Mouse (Mus musculus) frontal cortex, postnatal 10 days (tissue): ENCODE data around the gene Odf3l2.

Experiments
- DNase-seq, 2 experiments: peaks; one replicate each; pipeline ENCODE4 v3.0.0; 2022; ENCODE audit warnings: low spot score in 2 of 2, mixed read lengths in 1 of 2

Gene Odf3l2

DNA sequence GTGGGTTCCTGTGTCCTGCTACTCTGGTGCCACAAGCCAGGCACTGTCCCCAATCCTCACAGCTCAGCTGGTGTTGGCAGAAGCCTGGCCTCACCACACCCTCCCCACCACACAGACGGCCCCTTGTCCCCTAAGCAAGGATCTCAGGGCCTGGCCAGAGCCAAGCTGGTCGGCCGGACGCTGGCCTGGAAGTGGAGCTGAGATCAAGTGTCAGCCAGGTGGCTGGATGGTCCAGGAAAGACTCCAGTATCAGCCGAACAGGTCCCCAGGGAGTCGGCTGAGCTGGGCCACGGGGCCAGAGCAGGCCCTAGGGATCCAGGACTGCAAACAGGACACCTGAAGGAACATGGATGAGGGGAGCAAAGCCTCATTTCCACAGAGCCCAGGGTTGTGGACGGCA, at the start of gene Odf3l2:
TSS of gene Odf3l2 (minus strand) at position 28 of the 400 bp plus-strand sequence.
- DNase-seq: no peak

DNA sequence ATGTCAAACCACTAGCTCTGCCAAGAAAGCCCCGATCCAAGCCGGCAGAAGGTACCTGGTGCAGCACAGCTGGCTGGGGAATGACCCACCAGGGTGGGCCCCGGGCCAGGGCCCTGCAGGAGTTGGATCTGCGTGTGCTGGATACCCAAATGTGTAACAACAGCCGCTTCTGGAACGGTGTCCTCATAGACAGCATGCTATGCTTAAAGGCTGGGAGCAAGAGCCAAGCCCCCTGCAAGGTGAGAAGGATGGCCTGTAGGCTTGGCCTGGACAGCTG, 48.8 kb upstream of the Odf3l2 start:
- no peak for DNase-seq

DNA sequence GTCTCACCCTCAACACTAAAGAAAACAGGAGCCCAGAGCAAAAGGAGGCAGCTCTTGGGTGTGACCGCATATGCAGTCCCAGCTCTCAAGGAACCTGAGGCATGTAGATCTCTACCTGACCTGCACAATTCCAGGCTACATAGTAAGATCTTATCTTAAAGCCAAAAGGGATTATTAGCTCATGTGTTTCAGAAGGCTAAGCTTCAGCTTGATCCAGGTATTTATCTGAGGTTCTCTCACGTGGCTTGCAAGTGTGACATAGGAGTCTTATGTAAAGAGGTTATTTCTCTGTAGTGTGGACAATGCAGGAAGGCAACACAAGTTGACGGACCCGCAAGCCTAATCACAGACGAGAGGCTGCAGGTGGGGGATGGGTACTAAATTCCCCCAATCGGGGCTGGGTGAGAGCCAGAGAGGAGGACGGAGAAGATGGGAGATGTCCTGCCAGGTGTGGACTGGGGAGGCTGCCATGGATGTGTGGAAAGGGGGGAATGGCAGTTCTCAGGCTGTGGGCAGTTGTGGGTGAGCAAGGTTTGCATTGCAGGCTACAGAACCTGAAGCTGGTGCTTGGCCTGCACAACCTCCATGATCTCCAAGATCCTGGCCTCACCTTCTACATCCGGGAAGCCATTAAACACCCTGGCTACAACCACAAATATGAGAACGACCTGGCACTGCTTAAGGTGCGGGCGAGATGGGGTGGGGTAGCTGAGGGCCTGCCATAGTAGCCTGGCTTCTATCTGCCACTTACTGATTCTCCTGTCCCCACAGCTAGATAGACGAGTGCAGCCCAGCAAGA, 48.2 kb upstream of the Odf3l2 start:
- DNase-seq: no peak

DNA sequence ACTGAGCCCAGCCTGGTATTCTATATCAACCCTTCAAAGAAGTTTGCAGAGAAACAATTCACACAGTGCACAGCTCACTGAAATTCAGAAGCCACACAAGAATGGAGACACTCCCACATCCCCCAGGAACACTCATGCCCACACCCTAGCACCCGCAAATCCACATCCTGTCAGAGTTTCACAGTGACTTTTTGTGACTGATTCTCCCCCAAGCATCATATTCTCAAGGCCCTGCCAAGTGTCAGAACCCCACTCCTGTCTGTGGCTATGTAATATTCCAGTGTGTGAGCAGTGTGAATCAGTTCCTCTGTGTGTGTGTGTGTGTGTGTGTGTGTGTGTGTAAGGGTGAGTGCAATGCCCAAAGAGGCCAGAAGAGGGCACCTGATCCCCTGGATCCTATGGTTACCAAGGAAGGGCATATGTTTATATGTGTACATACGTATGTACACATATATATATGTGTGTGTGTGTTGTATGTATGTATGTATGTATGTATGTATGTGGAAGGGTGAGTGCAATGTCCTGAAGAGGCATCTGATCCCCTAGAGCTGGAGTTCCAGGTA, 46.5 kb upstream of the Odf3l2 start:
- DNase-seq: no peak

DNA sequence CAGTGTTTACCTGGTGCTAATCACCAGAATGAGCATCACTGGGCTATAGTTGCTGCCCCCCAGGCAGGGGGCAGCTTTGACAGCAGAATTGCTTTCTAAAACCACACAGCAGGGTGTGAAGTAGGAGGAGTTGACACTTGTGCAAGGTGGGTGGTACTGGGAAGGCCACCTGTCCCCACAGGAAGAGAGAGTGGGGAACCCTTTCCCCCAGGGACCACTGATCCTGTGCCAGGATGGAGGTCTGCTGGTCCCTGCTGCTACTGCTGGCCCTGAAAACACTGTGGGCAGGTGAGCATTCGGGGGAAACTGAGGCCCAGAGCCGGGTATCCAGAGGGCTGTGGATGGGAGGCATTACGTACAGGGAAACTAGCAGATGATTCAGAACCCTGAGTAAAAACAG, 43.6 kb upstream of the Odf3l2 start:
- no peak for DNase-seq

DNA sequence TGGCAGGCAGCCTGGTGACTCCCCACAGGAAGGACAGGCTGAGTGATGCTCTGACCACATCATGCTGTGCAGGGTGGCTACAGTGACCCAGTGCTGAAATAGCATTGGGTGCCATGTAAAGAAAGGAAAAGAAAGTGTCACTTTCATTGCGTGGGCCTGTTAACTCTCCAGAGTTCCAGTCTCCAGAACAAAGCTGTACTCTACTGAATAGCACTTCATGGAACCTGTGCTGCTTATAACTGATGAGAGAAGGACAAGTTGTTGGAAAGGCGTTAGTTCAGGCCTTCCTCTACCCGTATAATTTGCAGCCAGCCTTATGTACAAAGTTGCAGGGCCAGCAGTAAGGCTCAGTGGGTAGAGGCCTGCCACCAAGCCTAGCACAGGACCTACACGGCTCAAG, 43.2 kb upstream of the Odf3l2 start, which contains the start of gene Gzmm:
TSS of gene Gzmm (plus strand) at position 301 of the 400 bp plus-strand sequence.
- DNase-seq: no peak

DNA sequence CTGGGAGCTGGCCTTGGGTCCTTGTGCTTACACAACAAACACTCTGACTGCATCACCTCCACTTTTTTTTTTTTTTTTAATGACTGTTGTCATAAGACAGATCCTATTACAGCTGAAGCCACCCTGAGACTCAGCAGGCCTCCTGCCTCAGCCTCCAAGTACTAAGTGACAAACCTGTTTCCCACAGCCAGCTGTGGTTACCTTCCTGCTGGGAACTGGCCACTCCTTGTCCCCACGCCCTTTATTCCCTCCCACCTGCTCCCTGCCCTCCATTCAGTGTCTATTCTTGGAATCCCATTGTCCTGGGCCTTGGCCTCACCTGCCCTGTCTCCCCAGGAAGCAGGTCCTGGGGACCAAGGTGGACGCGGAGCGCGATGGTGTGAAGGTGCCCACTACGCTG, 42.0 kb upstream of the Odf3l2 start:
- no peak for DNase-seq

DNA sequence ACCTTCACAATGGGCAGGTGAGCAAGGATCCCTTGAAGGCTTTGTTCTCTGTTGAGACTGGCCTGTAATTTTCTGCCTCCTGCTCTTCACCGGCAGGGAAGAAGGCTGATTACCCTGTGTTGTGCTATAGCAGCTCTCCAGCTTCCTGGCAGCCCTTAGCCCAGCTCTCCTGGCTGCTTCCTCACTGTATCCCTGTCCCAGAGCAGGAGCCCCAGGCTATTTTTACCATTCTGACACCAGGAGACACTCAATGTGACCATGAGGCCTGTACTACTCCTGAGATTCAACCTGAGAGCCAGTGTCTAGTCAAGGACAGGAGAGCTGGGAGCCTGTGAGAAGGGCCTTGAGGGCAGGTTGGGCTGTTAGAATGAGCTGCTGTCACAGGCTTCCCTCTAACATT, 41.2 kb upstream of the Odf3l2 start:
- DNase-seq: no peak

DNA sequence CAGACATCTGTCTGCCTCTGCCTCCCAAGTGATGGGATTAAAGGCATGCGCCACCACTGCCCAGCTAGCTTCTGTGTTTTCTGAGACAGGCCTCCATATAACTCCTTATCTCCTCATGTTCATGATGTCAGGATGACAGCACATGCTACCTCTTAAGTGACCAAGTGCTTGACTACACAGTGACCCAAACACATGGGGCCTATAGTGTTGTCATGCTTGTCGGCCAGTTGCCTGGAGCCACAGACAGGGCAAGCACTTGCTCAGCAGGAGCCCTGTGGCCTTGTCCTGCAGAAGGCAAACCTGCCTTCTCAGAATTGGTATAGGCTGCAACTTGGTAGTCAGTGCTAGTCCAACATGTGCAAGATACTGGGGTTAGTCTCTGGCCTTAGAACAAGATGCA, 40.7 kb upstream of the Odf3l2 start:
- no peak for DNase-seq

DNA sequence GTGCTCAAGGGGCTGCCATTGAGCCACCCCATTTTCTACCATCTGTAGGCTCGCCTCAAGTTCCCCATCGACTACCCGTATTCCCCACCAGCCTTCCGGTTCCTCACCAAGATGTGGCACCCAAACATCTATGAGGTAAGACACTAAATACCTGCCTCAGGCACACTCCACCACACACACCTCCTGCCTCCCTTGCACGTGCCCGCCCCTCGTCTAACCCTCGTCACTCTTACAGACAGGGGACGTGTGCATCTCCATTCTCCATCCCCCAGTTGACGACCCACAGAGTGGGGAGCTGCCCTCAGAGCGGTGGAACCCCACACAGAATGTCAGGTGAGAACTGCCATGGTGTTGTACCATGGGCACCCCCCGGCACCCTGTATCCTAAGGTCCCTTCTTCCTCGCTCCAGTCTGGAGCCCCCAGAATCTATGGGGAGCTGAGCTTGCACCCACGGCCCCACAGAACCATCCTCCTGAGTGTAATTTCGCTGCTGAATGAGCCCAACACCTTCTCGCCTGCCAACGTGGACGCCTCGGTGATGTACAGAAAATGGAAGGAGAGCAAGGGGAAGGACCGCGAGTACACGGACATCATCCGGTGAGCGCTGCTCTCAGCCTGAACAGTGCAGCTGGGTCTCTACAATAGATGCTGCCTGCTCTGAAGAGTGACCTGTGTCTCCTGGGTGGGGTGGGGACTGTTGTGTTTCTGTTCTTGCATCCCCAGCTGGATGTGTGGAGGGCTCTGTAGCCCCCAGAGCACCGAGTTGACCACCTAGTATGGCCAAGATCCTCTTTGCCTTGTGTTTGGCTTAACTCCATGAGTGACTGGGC, 39.4 kb upstream of the Odf3l2 start:
- no peak for DNase-seq

DNA sequence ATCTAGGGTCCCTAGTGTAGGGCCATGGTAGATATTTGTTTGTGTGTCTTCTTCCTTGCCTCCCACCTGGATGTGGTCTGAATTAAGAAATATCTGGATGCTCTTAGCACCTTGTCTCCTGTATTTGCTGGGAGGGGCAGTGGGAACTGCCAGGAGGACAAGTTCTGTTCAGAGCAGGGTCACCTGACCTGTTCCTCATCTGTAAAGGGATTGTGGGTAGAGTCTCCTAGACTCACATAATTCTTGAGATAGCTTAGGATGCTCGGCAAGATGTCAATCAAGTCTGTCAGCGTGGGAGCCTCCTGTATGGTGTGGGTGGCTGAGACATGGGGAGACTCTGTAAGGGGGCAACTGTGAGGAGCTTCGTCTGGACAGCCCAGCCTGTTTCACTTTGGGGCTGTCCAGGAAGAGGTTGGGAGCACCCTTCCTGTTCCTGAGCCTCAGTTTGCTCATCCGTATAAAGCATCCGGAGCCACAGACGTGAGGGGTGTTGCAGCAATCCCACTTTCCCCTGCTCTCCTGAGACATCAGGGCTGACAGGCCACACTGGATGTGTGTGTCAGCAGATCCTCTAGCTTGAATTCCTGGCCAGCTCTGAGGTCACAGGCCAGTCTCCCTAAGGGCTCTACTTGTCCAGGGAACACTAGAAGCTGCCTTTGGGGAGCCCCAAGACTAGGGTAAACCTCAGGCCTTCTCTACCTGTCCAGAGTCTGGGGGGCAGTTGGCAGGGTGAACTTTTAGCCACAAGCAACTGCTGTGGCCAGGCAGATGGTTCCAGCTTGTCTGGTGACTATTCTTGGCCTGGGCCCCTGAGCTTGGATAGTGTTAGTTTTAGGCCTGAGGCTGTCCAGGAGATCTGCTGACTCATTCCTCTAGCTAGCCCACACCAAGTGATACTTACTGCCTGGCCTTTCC, 38.4 kb upstream of the Odf3l2 start:
- DNase-seq: no peak

DNA sequence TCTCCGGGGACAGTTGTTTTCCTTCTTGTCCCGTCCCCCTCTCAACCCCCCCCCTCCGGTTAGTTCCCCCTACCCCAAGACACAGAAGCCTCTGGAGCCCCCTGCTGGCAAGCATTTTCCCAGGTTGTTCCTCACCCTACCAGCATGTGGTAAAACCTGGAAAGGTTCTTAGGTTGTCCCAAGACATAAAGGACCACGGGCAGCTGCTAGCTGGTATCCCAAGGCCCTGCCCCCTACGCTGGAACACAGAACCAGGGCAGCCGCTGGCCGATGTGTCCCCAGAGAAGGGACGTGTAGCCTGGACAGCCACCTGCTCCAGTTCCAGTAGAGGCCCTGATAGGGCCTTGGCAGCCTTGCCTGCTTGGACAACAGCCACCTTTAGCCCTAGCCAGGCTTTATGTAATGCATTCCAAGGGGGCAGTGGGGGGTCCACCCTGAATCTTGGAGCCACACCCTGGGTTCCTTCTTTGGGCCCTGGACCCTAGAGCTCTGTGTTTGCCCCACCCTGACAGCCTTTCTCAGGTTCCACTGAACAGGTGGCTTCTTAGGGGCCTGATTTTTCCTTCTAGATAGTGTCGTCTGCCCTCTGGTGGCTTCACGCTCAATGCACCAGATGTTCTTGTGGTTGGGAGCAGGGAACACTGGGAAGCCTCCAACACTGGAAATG, 37.5 kb upstream of the Odf3l2 start:
- peak in 1 of 2 experiments; percentile 60 for DNase-seq

DNA sequence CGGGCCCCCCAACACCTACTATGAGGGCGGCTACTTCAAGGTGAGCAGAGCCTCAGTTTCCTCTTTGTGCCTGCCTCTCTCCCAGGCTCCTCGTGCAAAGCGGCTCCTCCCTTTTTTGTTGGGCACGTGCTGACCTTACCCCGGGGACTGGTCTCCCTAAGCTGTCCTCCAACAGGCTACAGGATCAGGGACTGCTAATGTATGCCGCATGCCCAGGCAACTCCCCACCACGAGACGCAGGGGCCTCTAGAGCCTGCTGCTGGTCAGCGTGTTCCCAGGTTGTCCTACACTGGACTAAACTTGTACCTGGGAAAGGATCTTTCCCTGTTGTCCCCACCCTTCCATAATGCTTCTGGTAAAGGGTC, 37.0 kb upstream of the Odf3l2 start:
- peak in 1 of 2 experiments; percentile 40 for DNase-seq

DNA sequence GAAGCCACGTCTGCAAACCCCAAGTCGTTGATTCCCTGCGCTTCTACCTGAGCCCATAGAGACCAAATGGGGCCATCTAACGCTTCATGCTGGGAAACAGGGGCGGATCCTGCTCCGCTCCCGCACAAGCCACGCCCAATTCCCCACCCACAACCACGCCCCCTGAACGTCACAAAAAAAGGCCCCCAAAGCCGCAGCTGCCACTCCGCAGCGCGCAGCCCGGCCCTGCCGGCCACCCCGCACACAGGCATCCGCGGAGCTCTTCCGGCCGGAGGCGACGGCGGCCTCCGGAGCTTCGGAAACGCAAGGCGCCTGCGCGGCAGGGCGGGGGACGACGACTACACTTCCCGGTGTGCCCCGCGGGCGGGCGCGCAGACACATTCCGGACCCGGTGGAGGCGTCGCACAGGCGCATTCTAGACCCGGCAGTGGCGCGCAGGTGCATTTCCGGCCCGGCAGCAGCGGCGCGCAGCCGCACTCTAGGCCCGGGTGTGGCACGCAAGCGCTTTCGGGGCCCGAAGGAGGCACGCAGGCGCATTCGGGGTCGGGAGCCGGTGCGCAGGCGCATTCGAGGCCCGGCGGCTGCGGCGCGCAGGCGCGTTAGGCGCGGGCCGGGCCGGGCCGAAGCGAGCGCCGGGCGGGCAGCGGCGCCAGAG, 36.2 kb upstream of the Odf3l2 start, which contains the start of gene Cdc34:
TSS of gene Cdc34 (plus strand) at position 605 of the 655 bp plus-strand sequence.
- peak; percentile 99 to 100 for DNase-seq

DNA sequence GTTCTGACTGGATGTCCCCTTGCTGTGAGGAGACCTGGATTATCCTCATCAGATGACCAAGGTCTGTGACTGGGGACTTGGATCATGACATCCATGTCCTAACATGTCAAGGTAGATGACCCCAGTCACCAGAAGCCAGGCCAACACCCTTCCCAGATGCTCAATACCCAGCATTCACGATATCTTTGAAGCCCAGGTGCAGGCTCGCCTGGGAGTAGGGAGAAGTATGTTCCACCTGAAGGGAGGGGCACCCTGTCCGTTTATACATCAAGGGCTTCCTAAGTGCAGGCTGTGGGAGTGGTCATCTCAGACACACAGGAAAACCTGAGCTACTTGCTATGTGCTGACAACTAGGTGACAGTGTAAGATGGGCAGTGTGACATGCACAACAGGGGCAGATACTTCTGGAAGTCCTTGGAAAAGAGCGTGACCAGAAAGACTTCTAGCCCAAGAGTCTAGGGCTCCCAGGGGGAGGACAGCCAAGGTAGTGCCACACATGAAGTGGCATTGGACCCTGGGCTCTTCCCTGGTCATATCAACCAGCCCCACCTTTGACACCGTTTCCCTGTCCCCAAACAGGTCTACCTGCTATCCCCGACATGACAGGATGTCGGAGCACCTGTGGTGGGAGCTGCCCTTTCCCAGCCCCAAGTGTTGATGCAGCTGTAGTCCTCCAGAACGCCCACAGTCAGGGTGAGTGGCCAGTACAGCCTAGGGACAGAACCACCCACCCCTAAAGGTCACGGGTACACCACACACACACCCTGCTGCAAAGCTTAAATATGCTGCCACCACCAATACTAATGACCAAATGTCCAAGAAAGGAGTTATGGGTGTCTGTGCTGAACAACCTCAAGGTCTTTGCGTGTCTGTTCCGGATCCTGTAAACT, 35.3 kb upstream of the Odf3l2 start:
- peak in 1 of 2 experiments; percentile 54 for DNase-seq

DNA sequence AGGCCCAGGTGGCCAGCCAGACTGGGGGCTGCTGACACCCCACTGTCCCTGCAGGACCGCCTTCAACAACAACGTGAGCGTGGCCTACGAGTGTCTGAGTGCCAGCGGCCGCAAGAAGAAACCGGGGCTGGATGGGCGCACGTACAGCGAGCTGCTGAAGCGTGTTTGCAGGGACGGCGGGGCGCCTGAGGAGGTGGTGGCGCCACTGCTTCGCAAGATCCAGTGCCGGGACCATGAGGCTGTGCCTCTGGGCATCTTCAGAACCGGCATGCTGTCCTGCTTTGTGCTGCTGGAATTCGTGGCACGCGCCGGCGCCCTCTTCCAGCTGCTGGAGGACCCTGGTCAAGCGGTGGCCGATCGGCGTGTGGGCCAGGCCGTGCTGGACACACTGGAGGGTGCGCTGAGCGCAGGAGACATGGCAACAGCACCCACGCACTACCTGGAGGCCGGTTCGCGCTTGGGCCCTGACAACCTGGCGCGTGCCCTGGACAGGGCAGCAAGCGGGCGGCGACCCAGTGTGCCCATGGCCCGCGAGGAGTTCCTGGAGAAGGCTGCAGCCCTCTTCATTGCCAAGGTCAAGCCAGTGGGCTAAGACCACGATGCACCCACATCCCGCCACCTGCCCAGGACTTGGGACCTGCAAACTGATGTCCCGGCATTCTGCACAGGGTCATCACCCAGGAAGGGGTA, 30.0 kb upstream of the Odf3l2 start:
- DNase-seq: no peak

DNA sequence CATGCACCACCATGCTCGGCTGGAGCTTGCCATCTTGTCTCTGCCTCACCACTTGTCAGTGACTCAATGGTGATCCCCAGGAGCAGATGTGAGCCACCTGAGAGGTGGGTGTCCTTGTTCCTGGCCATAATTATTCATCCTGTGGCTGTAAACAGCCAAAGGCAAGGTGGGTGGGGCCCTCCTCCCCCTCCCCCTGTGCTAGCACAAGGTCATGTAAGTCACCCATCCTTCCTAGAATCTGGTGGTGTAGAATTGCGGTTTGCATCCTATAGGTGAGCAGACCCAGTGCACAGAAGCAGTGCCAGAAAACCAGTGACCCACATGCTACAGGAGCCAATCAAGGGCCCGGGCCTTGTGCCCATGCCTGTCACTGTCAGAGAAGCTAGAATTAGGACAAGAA, 27.5 kb upstream of the Odf3l2 start:
- no peak for DNase-seq

DNA sequence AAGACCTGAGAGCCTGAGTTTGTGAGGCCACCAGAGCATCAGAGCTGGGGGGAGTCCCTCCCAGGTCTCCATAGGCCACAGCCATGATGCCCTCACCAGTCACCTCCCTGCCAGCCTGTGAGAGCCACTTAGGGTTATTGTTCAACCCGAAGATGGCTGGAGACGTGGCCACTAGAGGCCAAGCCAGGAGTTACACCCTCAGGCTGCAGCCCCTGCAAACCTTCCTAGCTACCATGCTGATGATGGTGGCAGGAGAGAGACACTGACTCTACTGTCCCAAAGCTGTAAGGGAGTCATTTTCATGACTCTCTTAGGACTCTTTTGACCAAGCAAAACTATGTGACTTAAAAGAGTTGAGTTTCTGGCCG, 26.5 kb upstream of the Odf3l2 start:
- no peak for DNase-seq
